Mouse (Mus musculus): ENCODE measurements around the gene Noc4l. TPM values are rescaled to one million over a fixed set of nuclear protein-coding genes. Genes with fewer than 3 reads are reported as not detected.

Gene Noc4l
- polyA plus RNA-seq, 1 experiment from 2014 or later, result 78.6 TPM

DNA sequence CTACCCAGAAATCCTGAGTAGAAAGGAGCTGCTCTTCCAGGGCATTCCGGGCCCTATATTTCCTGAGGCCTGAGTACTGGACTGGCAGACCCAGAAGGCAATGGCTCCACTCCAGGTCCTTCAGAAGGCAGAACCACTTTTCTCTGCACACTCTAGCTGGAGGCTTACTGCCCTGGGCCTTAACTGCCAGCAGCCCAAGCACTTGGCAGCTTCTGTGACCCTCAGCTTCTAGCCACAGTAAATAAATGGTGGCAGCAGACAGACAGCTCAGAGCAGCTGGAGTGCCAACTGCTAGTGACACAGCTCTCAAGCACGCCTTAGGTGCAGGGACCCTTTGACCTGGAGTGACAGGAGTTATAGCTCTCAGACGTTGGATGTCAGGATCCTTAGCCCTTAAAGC, 45.5 kb downstream of the Noc4l start:
- H3K4me1 ChIP-seq (replicated peaks), result peaks cover 24% of the 10 kb centered on the region; the same call in 1 of the 2 replicates
- H3K27me3 ChIP-seq (ENCODE audit: insufficient read depth, poor library complexity, severe bottlenecking), result no peaks in the 10 kb centered on the region; the same call in 1 of the 2 replicates
- 71% methylated on average over 3 of the region's 3 CpGs for WGBS
- H3K9me3 ChIP-seq, result no peaks in the 10 kb centered on the region
- DNase-seq (ENCODE audit: low spot score), result no peak
- no peaks in the 10 kb centered on the region for H3K36me3 ChIP-seq
- no peak overlapping the region for H3K4me3 ChIP-seq
- H3K27ac ChIP-seq, result no peak overlapping the region

GRCm38 (mm10) chr5:110605531-110606221, 47.5 kb downstream of the Noc4l start:
- 62% methylated on average over 5 of the region's 5 CpGs for WGBS
- no peak overlapping the region for H3K4me3 ChIP-seq
- no peaks in the 10 kb centered on the region for H3K9me3 ChIP-seq
- DNase-seq (ENCODE audit: low spot score), result no peak
- H3K27me3 ChIP-seq (ENCODE audit: insufficient read depth, poor library complexity, severe bottlenecking), result no peaks in the 10 kb centered on the region; the same call in 1 of the 2 replicates
- peaks cover 18% of the 10 kb centered on the region; the same call in 1 of the 2 replicates for H3K4me1 ChIP-seq (replicated peaks)
- H3K27ac ChIP-seq, result no peak overlapping the region
- H3K36me3 ChIP-seq, result no peaks in the 10 kb centered on the region

GRCm38 (mm10) chr5:110604311-110604710, 48.9 kb downstream of the Noc4l start:
- no peak overlapping the region for H3K27ac ChIP-seq
- H3K27me3 ChIP-seq (ENCODE audit: insufficient read depth, poor library complexity, severe bottlenecking), result no peaks in the 10 kb centered on the region
- whole genome bisulfite sequencing, result 89% methylated on average over 2 of the region's 2 CpGs
- DNase-seq (ENCODE audit: low spot score), result no peak
- no peaks in the 10 kb centered on the region for H3K9me3 ChIP-seq
- no peak overlapping the region for H3K4me3 ChIP-seq
- no peaks in the 10 kb centered on the region for H3K36me3 ChIP-seq
- H3K4me1 ChIP-seq (replicated peaks), result peaks cover 15% of the 10 kb centered on the region; the same call in 1 of the 2 replicates

GRCm38 (mm10) chr5:110603016-110603685, 50.1 kb downstream of the Noc4l start:
- no peak overlapping the region for H3K4me3 ChIP-seq
- no peak for DNase-seq (ENCODE audit: low spot score)
- H3K27ac ChIP-seq, result no peak overlapping the region
- 88% methylated on average over 7 of the region's 7 CpGs for WGBS
- H3K9me3 ChIP-seq, result no peaks in the 10 kb centered on the region
- no peaks in the 10 kb centered on the region for H3K36me3 ChIP-seq
- H3K4me1 ChIP-seq (replicated peaks), result peaks cover 15% of the 10 kb centered on the region
- H3K27me3 ChIP-seq (ENCODE audit: insufficient read depth, poor library complexity, severe bottlenecking), result no peaks in the 10 kb centered on the region

Other genes starting within 250 kb of the Noc4l start
- gene Fbrsl1, start 204.9 kb downstream of the Noc4l start, polyA plus RNA-seq (2016; fragmentation: Nextera tagmentation; extraction: Ambion mirVana), result 14.9 and 19.2 TPM in 2 replicates
- 4.5 and 6.4 TPM in 2 replicates for gene Galnt9, start 109.1 kb downstream of the Noc4l start, polyA plus RNA-seq (2016; fragmentation: Nextera tagmentation; extraction: Ambion mirVana)
- gene Ddx51, start within 50 bp of the Noc4l start, polyA plus RNA-seq (2016; fragmentation: Nextera tagmentation; extraction: Ambion mirVana), result 25.7 and 33.7 TPM in 2 replicates
- gene Ep400, start 117.3 kb upstream of the Noc4l start, polyA plus RNA-seq (2016; fragmentation: Nextera tagmentation; extraction: Ambion mirVana), result 63.7 and 68.6 TPM in 2 replicates
- gene Pus1, start 127.2 kb upstream of the Noc4l start, polyA plus RNA-seq (2016; fragmentation: Nextera tagmentation; extraction: Ambion mirVana), result 29.8 and 37.8 TPM in 2 replicates
- 24.5 and 28.1 TPM in 2 replicates for gene Ulk1, start 156.7 kb upstream of the Noc4l start, polyA plus RNA-seq (2016; fragmentation: Nextera tagmentation; extraction: Ambion mirVana)
- 22.8 and 23.0 TPM in 2 replicates for gene Hscb, start 186.4 kb upstream of the Noc4l start, polyA plus RNA-seq (2016; fragmentation: Nextera tagmentation; extraction: Ambion mirVana)
- 31.0 and 43.8 TPM in 2 replicates for gene Chek2, start 186.6 kb upstream of the Noc4l start, polyA plus RNA-seq (2016; fragmentation: Nextera tagmentation; extraction: Ambion mirVana)
- 10.9 and 14.5 TPM in 2 replicates for gene Ttc28, start 226.4 kb upstream of the Noc4l start, polyA plus RNA-seq (2016; fragmentation: Nextera tagmentation; extraction: Ambion mirVana)